Mouse (Mus musculus) heart, embryonic 15.5 days (tissue): ENCODE measurements at regions not wholly inside any gene's neighbourhood (a gene's known extent, or its start where the extent isn't known, plus 50 kb on each side); places are given as distances from the start of the nearest gene placed in this dataset.

Experiments
- ATAC-seq: fragments of 200-750 bp; cut with Nextera tagmentation; replicated peaks from 2 replicates; pipeline ENCODE4 v1.8.0; 2017; ENCODE audit warnings: low read depth, moderate TSS enrichment; ENCODE audit not compliant: insufficient number of reproducible peaks, insufficient read depth, low FRiP score
- H3K27ac ChIP-seq: fragments of 300-500 bp; sonication (generic); 2 replicates; pipeline ENCODE4 v1.5.1; 2015; ENCODE audit warnings: mild to moderate bottlenecking, inconsistent platforms
- H3K27me3 ChIP-seq: fragments of 300-500 bp; sonication (generic); 2 replicates; pipeline ENCODE4 v1.6.1; 2015; ENCODE audit warnings: inconsistent platforms
- H3K36me3 ChIP-seq: fragments of 300-500 bp; sonication (generic); 2 replicates; pipeline ENCODE4 v1.6.1; 2015; ENCODE audit warnings: mild to moderate bottlenecking, inconsistent platforms
- H3K4me1 ChIP-seq: fragments of 300-500 bp; sonication (generic); replicated peaks from 2 replicates; pipeline ENCODE4 v1.6.1; 2015; ENCODE audit warnings: inconsistent platforms
- H3K4me2 ChIP-seq: fragments of 300-500 bp; sonication (generic); 2 replicates; pipeline ENCODE4 v1.6.1; 2015; ENCODE audit warnings: inconsistent platforms, mild to moderate bottlenecking, moderate library complexity
- H3K4me3 ChIP-seq: fragments of 300-500 bp; sonication (generic); 2 replicates; pipeline ENCODE4 v1.5.1; 2015; ENCODE audit warnings: mild to moderate bottlenecking, inconsistent platforms
- H3K9ac ChIP-seq: fragments of 300-500 bp; sonication (generic); 2 replicates; pipeline ENCODE4 v1.6.1; 2015; ENCODE audit warnings: mild to moderate bottlenecking, inconsistent platforms
- H3K9me3 ChIP-seq: fragments of 300-500 bp; sonication (generic); replicated peaks from 2 replicates; pipeline ENCODE4 v1.6.1; 2016; ENCODE audit warnings: inconsistent platforms
- WGBS: fragments of 180-500 bp; shearing (Covaris S2); methylation state at CpG from one replicate; pipeline ENCODE4 v1.1.7; 2015; ENCODE audit warnings: mixed read lengths; 5-methylcytosine and 5-hydroxymethylcytosine counted together

DNA sequence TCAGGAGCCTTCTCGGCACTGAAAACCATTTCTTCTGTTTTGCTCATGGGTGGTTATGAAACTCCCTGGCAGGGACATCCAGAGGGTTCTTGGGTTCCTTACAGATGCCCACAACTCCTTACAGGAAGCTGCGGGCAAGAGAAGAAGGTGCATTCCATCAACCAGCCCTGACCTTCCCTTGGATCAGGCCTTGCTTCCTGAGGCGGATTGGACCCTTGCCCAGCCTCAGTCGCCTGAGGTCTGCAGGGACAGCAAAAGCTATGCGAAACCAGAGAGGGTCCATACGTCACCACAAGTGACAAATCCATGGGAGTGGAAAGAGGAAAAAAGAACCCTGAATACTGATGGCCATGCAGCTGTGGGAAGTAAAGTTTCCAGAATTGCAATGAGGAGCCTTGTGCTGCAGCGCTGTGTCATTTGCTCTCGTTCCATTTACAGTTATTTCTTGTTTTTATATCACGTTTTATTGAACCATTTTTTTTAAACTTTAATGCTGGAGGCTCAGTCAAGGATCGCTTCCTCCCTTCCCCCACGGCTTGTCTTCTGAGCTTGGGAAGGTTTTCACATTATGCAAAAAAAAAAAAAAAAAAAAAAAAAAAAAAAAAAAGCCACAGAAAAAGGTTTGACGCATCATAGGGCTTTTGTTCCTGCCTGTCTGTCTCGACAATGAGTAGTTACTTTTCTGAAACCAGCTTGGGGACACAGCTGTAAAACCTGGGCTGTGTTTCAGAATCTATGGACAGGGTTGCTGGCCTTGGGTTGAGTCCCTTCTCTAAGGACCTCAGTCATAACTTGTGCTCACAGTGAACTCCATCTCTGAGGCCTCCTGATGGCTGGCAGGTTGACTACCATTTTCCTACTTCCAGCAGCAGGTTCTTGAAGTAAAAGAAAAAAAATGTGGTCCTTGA, 202.0 kb upstream of the Ncam1 start:
- no peak; the same call in 1 of the 2 replicates for ATAC-seq
- no peak overlapping the region for H3K4me3 ChIP-seq
- WGBS: 62% methylated on average over 13 of the region's 13 CpGs
- H3K4me2 ChIP-seq: no peak overlapping the region
- peak overlapping the region; percentile 73 for H3K27ac ChIP-seq
- H3K36me3 ChIP-seq: no peaks in the 10 kb centered on the region
- H3K4me1 ChIP-seq: peaks cover 29% of the 10 kb centered on the region
- H3K27me3 ChIP-seq: no peaks in the 10 kb centered on the region
- H3K9ac ChIP-seq: no peak overlapping the region
- peaks cover 2% of the 10 kb centered on the region; the same call in 1 of the 2 replicates for H3K9me3 ChIP-seq

DNA sequence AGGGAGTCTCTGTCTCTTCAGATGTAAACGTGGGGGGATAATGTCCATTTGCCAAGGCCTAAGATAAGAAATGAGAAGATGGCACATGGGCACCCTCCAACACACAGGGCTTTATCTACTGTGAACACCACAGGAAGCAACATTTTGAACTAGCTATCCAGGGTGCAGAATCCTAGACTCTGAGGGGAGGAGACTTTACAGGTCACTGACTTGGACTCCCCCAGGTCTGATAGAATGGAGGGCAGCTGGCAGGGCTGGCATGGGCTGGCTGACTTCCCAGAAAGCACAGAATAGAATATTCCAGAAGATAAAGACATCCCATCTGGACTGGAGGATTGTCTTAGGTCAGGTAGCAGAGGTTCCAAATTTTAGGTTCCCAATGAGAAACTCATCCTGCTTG, 201.2 kb upstream of the Ncam1 start:
- H3K4me2 ChIP-seq: no peak overlapping the region
- H3K27ac ChIP-seq: peak overlapping the region; percentile 73
- H3K9ac ChIP-seq: no peak overlapping the region
- WGBS: 35% methylated on average over 1 of the region's 1 CpGs
- no peaks in the 10 kb centered on the region for H3K27me3 ChIP-seq
- H3K4me3 ChIP-seq: no peak overlapping the region
- peaks cover 8% of the 10 kb centered on the region for H3K9me3 ChIP-seq
- no peaks in the 10 kb centered on the region for H3K36me3 ChIP-seq
- ATAC-seq: no peak
- peaks cover 24% of the 10 kb centered on the region for H3K4me1 ChIP-seq

DNA sequence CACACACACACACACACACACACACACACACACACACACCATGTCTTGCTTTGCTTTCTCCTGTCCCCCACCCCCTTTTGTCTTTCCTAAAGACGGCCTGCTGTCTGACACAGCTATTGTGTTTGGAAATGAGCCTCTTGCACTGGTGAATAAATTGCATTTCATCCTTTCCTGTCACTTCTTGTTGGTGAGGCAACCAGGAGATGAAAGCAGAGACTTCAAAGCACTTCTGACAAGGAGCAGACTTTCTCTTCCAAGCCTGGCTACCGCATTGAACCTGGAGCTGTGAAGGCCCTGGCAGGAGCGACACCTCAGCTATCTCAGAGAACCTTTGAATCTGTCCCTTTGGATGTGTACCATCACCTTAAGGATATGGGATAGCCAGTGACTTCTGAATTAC, 199.4 kb upstream of the Ncam1 start:
- WGBS: 50% methylated on average over 3 of the region's 3 CpGs

DNA sequence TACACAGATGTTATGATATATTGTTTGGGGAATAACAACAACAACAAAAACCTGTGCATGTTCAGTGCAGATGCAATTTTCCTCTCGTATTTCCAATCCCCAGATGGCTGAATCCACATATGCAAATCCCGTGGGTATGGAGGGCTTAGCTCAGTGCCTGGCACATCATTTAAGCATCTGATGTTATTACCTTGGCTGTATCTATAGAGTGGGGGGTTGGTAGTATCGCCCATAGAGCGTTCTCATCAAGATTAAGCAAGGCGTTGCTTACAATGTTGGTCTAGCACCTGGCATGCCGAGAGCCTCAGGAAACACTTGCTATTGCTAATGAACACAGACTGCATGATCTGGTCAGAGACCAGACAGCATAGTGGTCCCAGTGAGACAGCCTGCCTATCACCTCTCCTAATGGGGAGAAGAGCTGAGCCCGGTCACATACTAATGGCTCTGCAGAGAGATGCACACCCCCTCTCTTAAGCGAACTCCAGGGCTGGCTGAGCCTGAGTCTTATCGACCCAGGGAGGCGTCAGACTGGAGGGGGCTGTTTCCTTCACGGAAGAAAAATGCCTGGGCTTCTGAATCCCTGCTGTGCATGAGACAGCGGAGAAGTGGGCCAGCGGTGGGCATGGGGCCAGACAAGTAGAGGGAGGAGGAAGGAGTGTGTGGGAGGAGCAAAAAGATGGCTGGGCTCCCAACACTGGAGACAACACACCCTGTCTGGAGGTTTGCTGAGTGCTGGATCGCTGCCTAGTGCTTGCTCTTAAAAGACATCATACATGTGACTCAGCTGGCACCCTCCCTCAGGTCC, 190.9 kb upstream of the Ncam1 start:
- 0 out of 2 replicates have a peak overlapping the region, but pooled peaks have one; percentile 1 for H3K4me3 ChIP-seq
- WGBS: 33% methylated on average over 14 of the region's 14 CpGs

More for the DNA sequence above, 199.4 kb upstream of the Ncam1 start:
- no peak overlapping the region for H3K27ac ChIP-seq
- no peak overlapping the region for H3K9ac ChIP-seq
- no peaks in the 10 kb centered on the region for H3K27me3 ChIP-seq
- no peak overlapping the region for H3K4me3 ChIP-seq
- no peak overlapping the region for H3K4me2 ChIP-seq
- peaks cover 18% of the 10 kb centered on the region for H3K4me1 ChIP-seq
- no peak for ATAC-seq
- no peaks in the 10 kb centered on the region for H3K36me3 ChIP-seq
- H3K9me3 ChIP-seq: peaks cover 11% of the 10 kb centered on the region

DNA sequence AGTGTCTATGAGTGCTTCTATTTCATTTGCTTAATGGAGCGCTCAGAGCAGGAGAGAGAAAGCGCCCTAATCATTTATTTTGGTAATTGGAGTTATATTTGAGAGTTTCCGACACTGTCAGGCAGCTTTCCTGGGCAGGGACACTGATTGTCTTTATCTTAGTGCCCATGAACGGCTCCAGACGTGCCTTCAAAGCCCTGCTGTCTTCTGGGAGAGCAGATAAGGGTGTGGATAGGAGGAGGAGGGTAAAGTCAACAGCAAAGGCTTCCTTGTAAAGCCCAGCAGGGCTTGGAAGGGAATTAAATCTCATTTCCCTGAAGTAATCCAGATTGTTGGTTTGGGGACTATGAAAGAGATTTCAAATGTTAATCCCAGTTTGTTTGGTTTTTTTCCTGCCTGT, 189.3 kb upstream of the Ncam1 start:
- no peaks in the 10 kb centered on the region for H3K27me3 ChIP-seq
- WGBS: 23% methylated on average over 5 of the region's 5 CpGs
- H3K4me2 ChIP-seq: no peak overlapping the region
- H3K9me3 ChIP-seq: no peaks in the 10 kb centered on the region
- H3K4me1 ChIP-seq: peaks cover 26% of the 10 kb centered on the region
- no peaks in the 10 kb centered on the region for H3K36me3 ChIP-seq
- ATAC-seq: 0 out of 2 replicates have a peak, but pooled peaks have one; percentile 21
- no peak overlapping the region for H3K4me3 ChIP-seq
- H3K9ac ChIP-seq: no peak overlapping the region
- peak overlapping the region; percentile 71 for H3K27ac ChIP-seq

More for the DNA sequence above, 190.9 kb upstream of the Ncam1 start:
- peak; percentile 95 for ATAC-seq
- H3K9me3 ChIP-seq: peaks cover under 1% of the 10 kb centered on the region; the same call in 1 of the 2 replicates
- no peaks in the 10 kb centered on the region for H3K27me3 ChIP-seq
- H3K36me3 ChIP-seq: no peaks in the 10 kb centered on the region
- H3K27ac ChIP-seq: peak overlapping the region; percentile 71
- H3K9ac ChIP-seq: no peak overlapping the region
- peaks cover 26% of the 10 kb centered on the region for H3K4me1 ChIP-seq
- H3K4me2 ChIP-seq: peak overlapping the region; percentile 33

DNA sequence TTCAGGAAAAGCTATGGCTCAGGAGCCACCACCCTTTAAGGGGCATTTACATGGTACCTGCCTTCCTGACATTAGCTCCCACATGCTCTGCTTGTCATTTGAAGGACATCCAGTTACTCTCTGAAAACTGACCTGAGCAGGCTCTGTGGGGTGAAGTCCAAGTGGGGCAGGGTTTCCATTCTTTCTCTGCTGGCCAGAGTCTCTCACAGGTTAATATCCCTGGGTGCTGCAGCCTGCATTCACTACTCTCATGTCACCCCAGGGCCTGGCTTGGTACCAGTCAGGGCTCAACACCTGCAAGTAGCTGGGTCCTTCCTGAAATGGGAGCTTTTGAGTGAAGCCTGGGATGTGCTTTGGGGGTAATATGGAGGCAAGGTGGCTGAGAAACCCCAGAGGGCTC, 188.8 kb upstream of the Ncam1 start:
- no peak overlapping the region for H3K4me3 ChIP-seq
- no peak overlapping the region for H3K9ac ChIP-seq
- H3K4me2 ChIP-seq: no peak overlapping the region
- no peaks in the 10 kb centered on the region for H3K27me3 ChIP-seq
- H3K4me1 ChIP-seq: peaks cover 26% of the 10 kb centered on the region
- no peak for ATAC-seq
- peak overlapping the region; percentile 71 for H3K27ac ChIP-seq
- H3K36me3 ChIP-seq: no peaks in the 10 kb centered on the region
- no peaks in the 10 kb centered on the region for H3K9me3 ChIP-seq

DNA sequence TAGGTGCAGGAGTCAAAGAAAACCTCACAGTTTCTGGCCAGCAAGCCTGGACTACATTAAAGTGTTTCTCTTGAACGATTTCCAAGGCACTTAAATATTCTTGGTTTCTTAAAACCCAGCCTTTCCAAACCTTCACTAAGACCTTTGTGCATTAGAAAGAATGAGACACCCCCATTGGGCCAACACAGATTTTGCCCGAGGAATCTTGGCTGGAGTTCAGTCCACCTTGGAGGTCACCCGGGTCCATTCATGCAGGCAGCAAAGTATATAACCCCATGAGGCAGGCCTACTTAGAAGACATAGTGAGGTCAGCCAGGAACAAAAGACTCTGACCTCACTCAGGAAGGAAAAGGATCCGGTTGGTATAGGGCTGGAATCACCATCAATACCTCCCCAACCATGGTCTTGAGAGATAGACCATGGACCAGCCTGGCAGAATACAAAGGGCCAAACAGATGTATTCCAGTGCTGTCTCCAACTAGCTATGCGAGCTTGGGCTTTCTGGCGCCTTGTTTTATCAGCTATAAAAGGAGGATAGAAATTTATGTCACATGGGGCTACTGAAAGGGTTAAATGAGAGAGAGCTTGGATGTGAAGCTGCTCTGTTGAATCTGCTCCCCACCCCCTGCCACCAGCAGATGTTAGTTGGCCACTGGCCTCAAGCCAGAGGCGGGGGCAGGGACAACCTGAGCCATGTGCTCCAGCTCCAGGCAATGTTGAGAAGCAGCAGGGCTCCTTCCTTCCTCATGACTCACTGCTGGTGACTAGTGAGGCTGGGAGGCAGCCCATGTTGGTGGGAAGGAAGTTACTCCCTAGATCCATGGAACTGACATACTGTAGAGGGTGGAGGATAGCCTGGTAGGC, 181.9 kb upstream of the Ncam1 start:
- Histone ChIP-seq H3K27ac (peak overlapping the region; percentile 74), H3K36me3 (no peaks in the 10 kb centered on the region), H3K4me2 (no peak overlapping the region), H3K4me3 (no peak overlapping the region), H3K27me3 (no peaks in the 10 kb centered on the region), H3K9ac (no peak overlapping the region), H3K4me1 (peaks cover 34% of the 10 kb centered on the region), H3K9me3 (no peaks in the 10 kb centered on the region)
- peak; percentile 81 for ATAC-seq
- WGBS: 36% methylated on average over 7 of the region's 7 CpGs

DNA sequence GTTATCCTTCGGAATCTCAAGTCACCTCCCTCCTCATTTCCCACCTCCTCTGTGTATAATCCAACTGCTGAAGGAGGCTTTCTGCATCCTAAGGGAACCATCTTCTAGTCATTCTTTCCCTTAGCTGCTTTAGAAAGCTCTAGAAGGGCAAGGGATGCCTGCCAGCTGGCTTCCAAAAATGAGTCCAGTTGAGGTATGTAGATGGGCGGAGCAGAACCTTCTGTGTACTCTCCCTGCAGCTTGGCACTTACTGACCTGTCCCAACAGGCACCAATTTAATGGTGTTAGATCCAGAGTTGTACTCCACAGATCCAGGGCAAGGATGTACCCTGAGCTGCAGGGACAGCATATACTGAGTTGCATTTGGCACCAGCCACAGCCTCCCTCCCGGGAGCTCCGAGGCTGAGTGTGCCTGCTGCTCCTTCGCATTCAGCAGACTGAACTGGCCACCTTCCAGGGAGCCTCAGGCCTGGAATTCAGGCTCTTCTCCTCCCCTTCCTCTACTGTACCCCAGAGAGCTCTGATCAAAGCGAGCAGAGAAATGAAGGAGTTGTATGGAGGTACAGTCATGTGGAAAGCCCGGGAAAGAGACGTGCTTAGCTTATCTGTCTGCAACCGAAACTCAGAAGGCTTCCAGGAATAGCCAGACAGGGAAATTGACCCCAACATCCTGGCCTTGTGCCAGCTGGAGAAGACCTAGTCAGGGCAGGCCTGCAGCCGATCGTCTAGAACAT, 177.4 kb upstream of the Ncam1 start:
- Histone ChIP-seq H3K4me3 (peak overlapping the region; percentile 10), H3K9me3 (no peaks in the 10 kb centered on the region), H3K27ac (peak overlapping the region; percentile 93), H3K9ac (no peak overlapping the region), H3K4me2 (peak overlapping the region; percentile 44), H3K4me1 (peaks cover 47% of the 10 kb centered on the region), H3K36me3 (no peaks in the 10 kb centered on the region), H3K27me3 (no peaks in the 10 kb centered on the region)
- WGBS: 15% methylated on average over 11 of the region's 11 CpGs
- ATAC-seq: peak; percentile 87

DNA sequence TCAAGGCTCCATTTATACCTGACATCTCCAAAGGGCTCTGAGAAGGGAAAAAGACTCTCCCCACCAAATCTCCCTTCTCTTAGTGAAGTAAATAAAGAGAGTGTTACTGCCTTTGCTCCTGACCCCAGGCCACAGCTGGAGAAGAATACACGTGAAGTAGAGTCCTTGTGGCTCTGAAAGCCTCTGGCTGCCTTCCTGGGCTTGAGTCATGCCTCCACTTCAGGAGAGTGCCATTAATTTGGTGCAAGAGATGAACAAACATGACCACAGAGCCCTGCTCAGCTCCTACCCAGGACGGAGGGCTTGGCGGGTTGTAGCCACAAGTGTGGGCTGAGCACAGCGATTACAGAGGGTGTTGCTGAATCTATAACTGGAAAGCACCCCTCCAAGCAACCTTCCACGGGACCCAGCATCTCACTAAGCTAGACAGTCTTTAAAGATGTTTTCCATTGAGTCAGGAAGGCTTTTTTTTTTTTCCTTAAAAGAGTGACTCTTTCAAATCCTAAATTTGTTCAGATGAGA, 175.3 kb upstream of the Ncam1 start:
- Histone ChIP-seq H3K9ac (no peak overlapping the region), H3K4me1 (peaks cover 32% of the 10 kb centered on the region), H3K4me3 (no peak overlapping the region), H3K9me3 (no peaks in the 10 kb centered on the region), H3K36me3 (no peaks in the 10 kb centered on the region), H3K27ac (no peak overlapping the region), H3K4me2 (no peak overlapping the region), H3K27me3 (no peaks in the 10 kb centered on the region)
- WGBS: 67% methylated on average over 5 of the region's 5 CpGs
- ATAC-seq: no peak

DNA sequence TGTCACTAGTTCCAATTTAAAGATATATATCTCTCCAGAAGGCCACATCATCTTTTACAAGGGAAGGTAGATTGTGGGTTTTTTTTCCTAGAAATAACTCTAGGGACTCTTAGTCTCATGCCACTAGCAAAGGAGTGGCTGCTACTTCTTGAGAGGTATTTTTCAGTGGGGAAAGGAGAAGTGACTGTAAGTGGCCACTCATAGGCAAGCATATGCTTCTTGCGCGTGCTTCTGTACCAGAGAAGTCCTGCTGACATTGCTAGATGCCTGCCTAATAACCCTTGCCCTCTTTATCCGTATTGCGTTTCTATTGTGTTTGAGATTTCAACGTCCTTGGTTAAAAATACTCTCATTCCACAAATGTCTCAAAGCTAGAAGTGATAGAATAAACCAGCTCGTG, 170.7 kb upstream of the Ncam1 start:
- Histone ChIP-seq H3K4me1 (peaks cover 9% of the 10 kb centered on the region), H3K27ac (no peak overlapping the region), H3K36me3 (no peaks in the 10 kb centered on the region), H3K9ac (no peak overlapping the region), H3K4me2 (no peak overlapping the region), H3K27me3 (no peaks in the 10 kb centered on the region), H3K4me3 (no peak overlapping the region), H3K9me3 (no peaks in the 10 kb centered on the region)
- ATAC-seq: no peak
- 71% methylated on average over 6 of the region's 6 CpGs for WGBS
